ENCODE assay signal across 13 mouse cellular contexts in the genomic region with DNA sequence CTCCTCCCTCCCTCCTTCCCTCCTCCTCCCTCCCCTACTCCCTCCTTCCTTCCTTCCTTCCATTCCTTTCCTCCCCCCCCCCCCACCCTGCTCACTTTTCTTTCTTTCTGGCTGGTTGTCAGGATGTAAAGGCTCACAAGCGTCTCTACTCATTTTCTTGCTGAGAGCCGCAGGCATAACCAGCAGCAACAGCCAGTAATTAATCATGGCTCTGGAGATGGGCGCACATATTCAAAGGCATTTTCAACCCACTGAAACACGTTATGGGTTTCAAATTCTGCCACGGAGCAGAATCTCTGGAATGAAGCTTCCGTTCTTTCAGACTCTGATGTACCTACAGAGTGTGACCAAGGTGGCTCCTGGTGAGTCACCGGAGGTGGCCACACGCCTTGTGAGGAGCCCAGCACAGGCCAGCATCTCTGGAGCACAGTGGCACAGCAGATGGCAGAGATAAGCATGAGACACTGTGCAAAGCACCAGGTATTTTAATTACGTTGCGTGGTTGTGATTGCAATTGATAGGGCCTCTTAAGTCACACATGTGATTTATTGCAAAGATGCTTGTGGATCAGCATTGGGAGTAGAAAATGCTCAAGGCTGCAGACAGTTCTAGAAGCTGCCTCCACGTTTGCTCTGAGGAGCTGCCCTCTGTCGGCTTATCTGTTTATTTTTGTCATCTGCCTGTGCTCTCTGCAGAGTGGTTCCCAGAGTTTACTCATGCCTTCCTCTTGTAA.
DNase-seq lines count a peak whose midpoint lies in the region; ATAC-seq and TF ChIP-seq lines count a peak whose summit lies in the region.
"Had no signal": no experiment of that assay in that cellular context is flagged by ENCODE, and none has a peak within 500 bp of the region (broad histone marks: within the 10 kb centered on the region; RNA-seq: fewer than 3 reads in every experiment).

No protein-coding gene starts in this region.

- H3K27ac ChIP-seq in kidney, embryonic 16.5 days (ENCODE audit: low read length), result no peak overlapping the region
- H3K27ac ChIP-seq in kidney, adult 2 months (ENCODE audit: insufficient read depth, low read depth, low read length), result no peak overlapping the region
- H3K27ac ChIP-seq in midbrain, postnatal 0 days (ENCODE audit: low read depth, low read length), result peak overlapping the region; percentile 21; the same call in 1 of the 2 replicates
- H3K27ac ChIP-seq: liver, embryonic 13.5 days; stomach, embryonic 15.5 days had no signal

- peaks cover under 1% of the 10 kb centered on the region; the same call in 1 of the 2 replicates for H3K27me3 ChIP-seq in kidney, embryonic 16.5 days (ENCODE audit: insufficient read depth, low read length)
- H3K27me3 ChIP-seq in kidney, adult 2 months (replicated peaks; ENCODE audit: control insufficient read depth, insufficient read depth, low read length), result no peaks in the 10 kb centered on the region
- no peaks in the 10 kb centered on the region for H3K27me3 ChIP-seq in midbrain, postnatal 0 days (ENCODE audit: insufficient read depth, low read length)
- H3K27me3 ChIP-seq: stomach, embryonic 15.5 days had no signal

- TF ChIP-seq POLR2A in kidney, adult 2 months (IDR thresholded peaks at IDR 0.05; ENCODE audit: low read depth, low read length), result no peak

- H3K4me1 ChIP-seq in kidney, embryonic 16.5 days (ENCODE audit: insufficient read depth, low read length), result peaks cover 27% of the 10 kb centered on the region
- H3K4me1 ChIP-seq in kidney, adult 2 months (ENCODE audit: control insufficient read depth, insufficient read depth, low read length), result no peaks in the 10 kb centered on the region
- peaks cover 4% of the 10 kb centered on the region; the same call in 1 of the 2 replicates for H3K4me1 ChIP-seq in midbrain, postnatal 0 days (ENCODE audit: insufficient read depth, low read length)
- H3K4me1 ChIP-seq: liver, embryonic 13.5 days had no signal

- H3K9ac ChIP-seq in kidney, embryonic 16.5 days (replicated peaks; ENCODE audit: low read length), result no peak overlapping the region
- no peak overlapping the region for H3K9ac ChIP-seq in midbrain, postnatal 0 days (replicated peaks; ENCODE audit: low read length, poor library complexity, severe bottlenecking)
- H3K9ac ChIP-seq: liver, embryonic 13.5 days; stomach, embryonic 15.5 days had no signal

- no peak for DNase-seq in cerebellum, postnatal 10 days
- no peak for DNase-seq in kidney, adult 2 months
- peak; percentile 17 to 18 for DNase-seq in cerebellum, postnatal 14 days
- peak; percentile 56 for DNase-seq in midbrain, postnatal 0 days (ENCODE audit: low spot score)
- no peak for DNase-seq in urinary bladder, postnatal 4 days (ENCODE audit: low spot score in 2 of 2)
- no peak for DNase-seq in frontal cortex, postnatal 36 days (ENCODE audit: low spot score in 2 of 2)
- DNase-seq: gastrocnemius, postnatal 25 days; heart, postnatal 4 days; liver, embryonic 13.5 days; right cerebral cortex, adult 18-20 months had no signal

- no peak overlapping the region for H3K4me3 ChIP-seq in kidney, embryonic 16.5 days (ENCODE audit: low read length)
- H3K4me3 ChIP-seq in kidney, adult 2 months (ENCODE audit: insufficient read depth, low read depth, low read length), result no peak overlapping the region
- H3K4me3 ChIP-seq in midbrain, postnatal 0 days (ENCODE audit: low read depth, low read length), result no peak overlapping the region
- H3K4me3 ChIP-seq: liver, embryonic 13.5 days; stomach, embryonic 15.5 days had no signal

- peak; percentile 43 for ATAC-seq in cerebellum, adult (ENCODE audit: insufficient number of reproducible peaks, low FRiP score, low TSS enrichment)
- no peak for ATAC-seq in kidney, embryonic 16.5 days (ENCODE audit: low FRiP score, low TSS enrichment)
- no peak for ATAC-seq in midbrain, postnatal 0 days (ENCODE audit: low FRiP score)

- no peak for TF ChIP-seq CTCF in kidney, adult 2 months (conservative IDR thresholded peaks at IDR 0.05; ENCODE audit: insufficient read depth, insufficient read length, low read depth, low read length)
- TF ChIP-seq CTCF in midbrain, postnatal 0 days (IDR thresholded peaks at IDR 0.05), result 0 out of 2 replicates have a peak, but pooled peaks have one; percentile 13

- H3K4me2 ChIP-seq in kidney, embryonic 16.5 days (replicated peaks; ENCODE audit: low read depth, low read length), result 0 out of 2 replicates have a peak overlapping the region, but pooled peaks have one; percentile 11
- H3K4me2 ChIP-seq in midbrain, postnatal 0 days (ENCODE audit: low read depth, low read length, poor library complexity, severe bottlenecking), result no peak overlapping the region
- H3K4me2 ChIP-seq: liver, embryonic 13.5 days; stomach, embryonic 15.5 days had no signal

- 17% methylated on average over 12 of the region's 12 CpGs for WGBS in kidney, embryonic 16.5 days
- WGBS in kidney, adult 2 months, result 23% methylated on average over 12 of the region's 12 CpGs
- WGBS in midbrain, postnatal 0 days, result 47% methylated on average over 12 of the region's 12 CpGs

- H3K36me3 ChIP-seq in kidney, embryonic 16.5 days (ENCODE audit: insufficient read depth, low read length), result no peaks in the 10 kb centered on the region
- no peaks in the 10 kb centered on the region for H3K36me3 ChIP-seq in kidney, adult 2 months (ENCODE audit: control insufficient read depth, insufficient read depth, low read length)
- H3K36me3 ChIP-seq in midbrain, postnatal 0 days (ENCODE audit: insufficient read depth, low read length), result no peaks in the 10 kb centered on the region
- H3K36me3 ChIP-seq: liver, embryonic 13.5 days; stomach, embryonic 15.5 days had no signal

- no peaks in the 10 kb centered on the region for H3K9me3 ChIP-seq in kidney, embryonic 16.5 days (ENCODE audit: low read length)
- no peaks in the 10 kb centered on the region for H3K9me3 ChIP-seq in midbrain, postnatal 0 days (ENCODE audit: low read length)
- H3K9me3 ChIP-seq: liver, embryonic 13.5 days; stomach, embryonic 15.5 days had no signal

Comparison
In these comparisons a context has a peak if more than half of its experiments do, and no peak if none do; other contexts are left out.
1. DNase-seq: peak in cerebellum, postnatal 14 days (2 of 2) and midbrain, postnatal 0 days (single experiment); none in cerebellum, postnatal 10 days (0 of 2), kidney, adult 2 months (single experiment), urinary bladder, postnatal 4 days (0 of 2) and frontal cortex, postnatal 36 days (0 of 2).